Mouse (Mus musculus) myocyte (in vitro differentiated cells): ENCODE data around the gene Gm17364.

Experiments used
- CEBPB ChIP-seq: IDR thresholded peaks from 2 replicates; pipeline ENCODE4 v1.6.1; 2011; ENCODE audit warnings: mild to moderate bottlenecking, moderate library complexity; ENCODE audit not compliant: poor library complexity, insufficient read depth, severe bottlenecking
- E2F4 ChIP-seq: IDR thresholded peaks from one replicate; pipeline ENCODE4 v1.6.1; 2011; ENCODE audit warnings: mild to moderate bottlenecking, control low read depth, moderate library complexity; ENCODE audit not compliant: insufficient read depth
- MYOG ChIP-seq, 3 experiments: IDR thresholded peaks; one replicate each; pipeline ENCODE4 v1.6.1; 2011; ENCODE audit warnings: control low read depth in 2 of 3, low read depth in 2 of 3, mild to moderate bottlenecking in 2 of 3; ENCODE audit not compliant: insufficient read length in 2 of 3, control insufficient read depth in 1 of 3, insufficient read depth in 1 of 3
- POLR2A ChIP-seq: IDR thresholded peaks from one replicate; pipeline ENCODE4 v1.6.1; 2011; ENCODE audit warnings: low read depth, mild to moderate bottlenecking, control low read depth, moderate library complexity; ENCODE audit not compliant: insufficient read length
- POLR2AphosphoS2 ChIP-seq: IDR thresholded peaks from one replicate; pipeline ENCODE4 v1.6.1; 2011; ENCODE audit warnings: low read depth, control low read depth; ENCODE audit not compliant: insufficient read length
- REST ChIP-seq: IDR thresholded peaks from one replicate; pipeline ENCODE4 v1.6.1; 2011; ENCODE audit warnings: mild to moderate bottlenecking, control low read depth, moderate library complexity; ENCODE audit not compliant: insufficient read depth, insufficient read length
- SRF ChIP-seq: IDR thresholded peaks from one replicate; pipeline ENCODE4 v1.6.1; 2011; ENCODE audit warnings: low read depth; ENCODE audit not compliant: control insufficient read depth, insufficient read length
- TCF12 ChIP-seq: IDR thresholded peaks from one replicate; pipeline ENCODE4 v1.6.1; 2011; ENCODE audit warnings: mild to moderate bottlenecking, control low read depth; ENCODE audit not compliant: poor library complexity, insufficient read depth, severe bottlenecking
- USF1 ChIP-seq: IDR thresholded peaks from one replicate; pipeline ENCODE4 v1.6.1; 2011; ENCODE audit warnings: low read depth, mild to moderate bottlenecking, control low read depth, moderate library complexity

- TF ChIP-seq REST: no peak
- TF ChIP-seq CEBPB: no peak
- TF ChIP-seq POLR2AphosphoS2: no peak
- TF ChIP-seq POLR2A: no peak
- no peak for TF ChIP-seq USF1
- no peak for TF ChIP-seq E2F4
- no peak for TF ChIP-seq MYOG (IDR thresholded peaks at IDR 0.05; ENCODE audit: control insufficient read depth in 1 of 3, insufficient read depth in 1 of 3, insufficient read length in 2 of 3, low read depth in 2 of 3)
- TF ChIP-seq TCF12: no peak
- TF ChIP-seq SRF: no peak
Observed at GRCm38 (mm10) chr13:41302716-41303115, 28.9 kb upstream of the Gm17364 start.
